21 mouse cellular contexts compared by ENCODE assay signal in the genomic region with DNA sequence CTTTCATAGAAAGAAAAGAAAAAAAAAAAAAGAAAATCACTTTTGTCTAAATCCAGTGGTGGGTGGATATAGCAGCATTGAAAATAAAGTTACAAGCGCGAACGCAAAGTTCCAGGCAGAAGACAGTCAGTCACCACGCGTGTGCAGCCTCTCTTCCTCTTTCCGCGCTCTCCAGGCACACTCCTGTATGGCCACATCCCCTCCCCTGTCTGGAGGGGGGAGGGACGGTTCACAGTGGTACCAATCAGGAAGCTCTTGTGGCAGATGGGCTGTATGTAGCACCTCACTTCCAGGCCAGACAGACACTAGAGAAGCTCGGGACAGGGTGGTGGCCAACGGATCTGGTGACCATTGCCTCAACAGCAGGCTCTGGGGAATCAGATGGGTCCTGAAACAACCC. TPM values are rescaled to one million over a fixed set of nuclear protein-coding genes. Genes with fewer than 3 reads are reported as not detected.
"Had no signal": no experiment of that assay in that cellular context is flagged by ENCODE, and none has a peak within 500 bp of the region (broad histone marks: within the 10 kb centered on the region; RNA-seq: fewer than 3 reads in every experiment).

No protein-coding gene starts in this region.

- H3K4me2 ChIP-seq: liver, embryonic 11.5 days; liver, embryonic 15.5 days; midbrain, embryonic 12.5 days had no signal

- H3K4me3 ChIP-seq: layer of hippocampus, adult 2 months; limb, embryonic 10.5 days; liver, embryonic 15.5 days; midbrain, embryonic 12.5 days had no signal

- DNase-seq: kidney, adult 11 months; kidney, postnatal 10 days; kidney, postnatal 4 days; lung, adult 2 months; lung, postnatal 4 days; right cerebral cortex, adult 18-20 months; right cerebral cortex, postnatal 25 days; thymus, adult 2 months; thymus, postnatal 25 days had no signal

- H3K9ac ChIP-seq: liver, embryonic 15.5 days; midbrain, embryonic 12.5 days had no signal

- H3K36me3 ChIP-seq: limb, embryonic 10.5 days; liver, embryonic 15.5 days; midbrain, embryonic 12.5 days had no signal

- H3K9me3 ChIP-seq: limb, embryonic 10.5 days; liver, embryonic 15.5 days; midbrain, embryonic 12.5 days had no signal

- ATAC-seq: lung, postnatal 0 days; midbrain, embryonic 16.5 days had no signal

- H3K27ac ChIP-seq: layer of hippocampus, adult 2 months; limb, embryonic 10.5 days; liver, embryonic 15.5 days; midbrain, embryonic 12.5 days; stomach, postnatal 0 days had no signal

- H3K4me1 ChIP-seq: liver, embryonic 15.5 days; midbrain, embryonic 12.5 days had no signal

RNA-seq across cellular contexts. Expression of gene Wnt3a, which starts 42.5 kb away (rescaled TPM):
- total RNA-seq: layer of hippocampus, postnatal 10 days; megakaryocyte-erythroid progenitor cell, adult 5-6 weeks had no signal
- polyA plus RNA-seq: kidney, embryonic 14.5 days; liver, embryonic 11.5 days; liver, embryonic 15.5 days; small intestine, adult 2 months had no signal
